Mouse (Mus musculus) limb, embryonic 14.5 days (tissue): Measurements from ENCODE around the gene Disp3. TPM values are rescaled to one million over a fixed set of nuclear protein-coding genes. Genes with fewer than 3 reads are reported as not detected.

Source experiments
- ATAC-seq: fragments of 200-750 bp; cut with Nextera tagmentation; 2 replicates; pipeline ENCODE4 v1.8.0; 2017; ENCODE audit warnings: low read depth, moderate number of reproducible peaks, moderate TSS enrichment; ENCODE audit not compliant: low FRiP score
- DNase-seq: peaks from one replicate; pipeline ENCODE4 v3.0.0-alpha.2; 2015; ENCODE audit warnings: low spot score
- H3K27ac ChIP-seq: fragments of 300-500 bp; sonication (generic); replicated peaks from 2 replicates; pipeline ENCODE4 v1.5.1; 2014; ENCODE audit warnings: low read depth, mild to moderate bottlenecking, low read length, moderate library complexity, mixed read lengths
- H3K27me3 ChIP-seq: fragments of 300-500 bp; sonication (generic); 2 replicates; pipeline ENCODE4 v1.6.1; 2014; ENCODE audit warnings: low read length, mixed read lengths; ENCODE audit not compliant: control insufficient read depth, insufficient read depth
- H3K36me3 ChIP-seq: fragments of 300-500 bp; sonication (generic); 2 replicates; pipeline ENCODE4 v1.6.1; 2014; ENCODE audit warnings: mild to moderate bottlenecking, low read length, moderate library complexity, mixed read lengths; ENCODE audit not compliant: control insufficient read depth, insufficient read depth
- H3K4me1 ChIP-seq: fragments of 300-500 bp; sonication (generic); 2 replicates; pipeline ENCODE4 v1.6.1; 2014; ENCODE audit warnings: antibody characterized with exemption, low read length, mixed read lengths; ENCODE audit not compliant: control insufficient read depth, insufficient read depth
- H3K4me2 ChIP-seq: fragments of 300-500 bp; sonication (generic); replicated peaks from 2 replicates; pipeline ENCODE4 v1.6.1; 2014; ENCODE audit warnings: low read depth, mild to moderate bottlenecking, low read length, moderate library complexity; ENCODE audit not compliant: severe bottlenecking
- H3K4me3 ChIP-seq: fragments of 300-500 bp; sonication (generic); replicated peaks from 2 replicates; pipeline ENCODE4 v1.5.1; 2014; ENCODE audit warnings: low read length
- H3K9ac ChIP-seq: fragments of 300-500 bp; sonication (generic); 2 replicates; pipeline ENCODE4 v1.6.1; 2014; ENCODE audit warnings: mild to moderate bottlenecking, low read depth, low read length, moderate library complexity; ENCODE audit not compliant: severe bottlenecking
- H3K9me3 ChIP-seq: fragments of 300-500 bp; sonication (generic); 2 replicates; pipeline ENCODE4 v1.6.1; 2016; ENCODE audit warnings: low read length; ENCODE audit not compliant: control insufficient read depth
- POLR2A ChIP-seq: fragments of 200-500 bp; IDR thresholded peaks from 2 replicates; pipeline ENCODE4 v1.8.0; 2012; ENCODE audit warnings: inconsistent platforms, mild to moderate bottlenecking, moderate library complexity, borderline replicate concordance; ENCODE audit not compliant: insufficient read depth, insufficient read length; ENCODE audit errors: extremely low read depth
- WGBS: fragments of 180-500 bp; shearing (Covaris S2); extraction: QIAGEN DNeasy Blood & Tissue Kit; methylation state at CpG from one replicate; pipeline ENCODE4 v1.1.7; 2014; 5-methylcytosine and 5-hydroxymethylcytosine counted together
- polyA plus RNA-seq, 2 experiments: library from polyadenylated mRNA; depleted of rRNA in 1 of 2; stranded (reverse) in 1 of 2; unstranded in 1 of 2; fragments of >200 nt; fragmentation: Nextera tagmentation in 1 of 2; extraction: Ambion mirVana in 1 of 2; gene quantifications; 2 replicates each; pipeline versions ENCODE4 v1.2.1 to v1.2.3; 2012 to 2014

Gene Disp3
- polyA plus RNA-seq, 2 experiments, result 0.34 to 0.47 TPM

- WGBS, result 45% methylated on average over 10 of the region's 10 CpGs
- no peak overlapping the region for H3K4me2 ChIP-seq
These were observed 26.6 kb upstream of the Disp3 start for GRCm38 (mm10) chr4:148314396-148314795.

GRCm38 (mm10) chr4:148313601-148314000 is 25.8 kb upstream of the Disp3 start:
- H3K27ac ChIP-seq, result no peak overlapping the region
- H3K4me3 ChIP-seq, result no peak overlapping the region
- H3K9me3 ChIP-seq, result no peaks in the 10 kb centered on the region
- no peaks in the 10 kb centered on the region for H3K27me3 ChIP-seq
- no peak for DNase-seq
- H3K36me3 ChIP-seq, result no peaks in the 10 kb centered on the region
- no peak overlapping the region for H3K4me2 ChIP-seq
- ATAC-seq, result no peak
- no peak for TF ChIP-seq POLR2A
- no peak overlapping the region for H3K9ac ChIP-seq
- H3K4me1 ChIP-seq, result no peaks in the 10 kb centered on the region
- WGBS, result 46% methylated on average over 8 of the region's 8 CpGs

More at GRCm38 (mm10) chr4:148314396-148314795, 26.6 kb upstream of the Disp3 start:
- Histone ChIP-seq H3K36me3 (no peaks in the 10 kb centered on the region), H3K27ac (no peak overlapping the region), H3K9ac (no peak overlapping the region), H3K27me3 (no peaks in the 10 kb centered on the region), H3K4me3 (no peak overlapping the region), H3K4me1 (no peaks in the 10 kb centered on the region), H3K9me3 (no peaks in the 10 kb centered on the region)
- TF ChIP-seq POLR2A, result no peak
- DNase-seq, result no peak
- ATAC-seq, result no peak

GRCm38 (mm10) chr4:148312296-148313116 is 24.7 kb upstream of the Disp3 start:
- Histone ChIP-seq H3K36me3 (no peaks in the 10 kb centered on the region), H3K9me3 (no peaks in the 10 kb centered on the region), H3K27me3 (no peaks in the 10 kb centered on the region), H3K9ac (no peak overlapping the region), H3K27ac (no peak overlapping the region), H3K4me1 (no peaks in the 10 kb centered on the region), H3K4me2 (no peak overlapping the region), H3K4me3 (no peak overlapping the region)
- ATAC-seq (no peak), DNase-seq (no peak)
- no peak for TF ChIP-seq POLR2A
- WGBS, result 57% methylated on average over 16 of the region's 16 CpGs

GRCm38 (mm10) chr4:148310845-148311244 is 23.1 kb upstream of the Disp3 start:
- H3K27ac ChIP-seq, result no peak overlapping the region
- no peaks in the 10 kb centered on the region for H3K9me3 ChIP-seq
- no peak overlapping the region for H3K4me3 ChIP-seq
- H3K4me2 ChIP-seq, result no peak overlapping the region
- no peak for TF ChIP-seq POLR2A
- no peaks in the 10 kb centered on the region for H3K36me3 ChIP-seq
- WGBS, result 82% methylated on average over 7 of the region's 7 CpGs
- H3K27me3 ChIP-seq, result no peaks in the 10 kb centered on the region
- no peaks in the 10 kb centered on the region for H3K4me1 ChIP-seq
- no peak overlapping the region for H3K9ac ChIP-seq
- DNase-seq (no peak), ATAC-seq (no peak)

- H3K9me3 ChIP-seq, result no peaks in the 10 kb centered on the region
- no peak overlapping the region for H3K4me3 ChIP-seq
- H3K4me2 ChIP-seq, result no peak overlapping the region
- no peak for TF ChIP-seq POLR2A
- no peak overlapping the region for H3K27ac ChIP-seq
- DNase-seq, result no peak
- no peaks in the 10 kb centered on the region for H3K36me3 ChIP-seq
- no peak overlapping the region for H3K9ac ChIP-seq
- no peak for ATAC-seq
- no peaks in the 10 kb centered on the region for H3K4me1 ChIP-seq
- no peaks in the 10 kb centered on the region for H3K27me3 ChIP-seq
- WGBS, result 59% methylated on average over 4 of the region's 4 CpGs
These were observed 22.4 kb upstream of the Disp3 start for GRCm38 (mm10) chr4:148310126-148310525.
